Mouse (Mus musculus) lung, embryonic 14.5 days (tissue): Measurements from ENCODE around the gene Sigirr. TPM values are rescaled to one million over a fixed set of nuclear protein-coding genes. Genes with fewer than 3 reads are reported as not detected.

Experiments
- ATAC-seq: fragments of 200-750 bp; cut with Nextera tagmentation; 2 replicates; pipeline ENCODE4 v1.8.0; 2017; ENCODE audit warnings: mild to moderate bottlenecking, moderate TSS enrichment, moderate library complexity; ENCODE audit not compliant: insufficient read depth
- DNase-seq: peaks from one replicate; pipeline ENCODE4 v3.0.0-alpha.2; 2015
- H3K27ac ChIP-seq: fragments of 300-500 bp; sonication (generic); 2 replicates; pipeline ENCODE4 v1.5.1; 2014; ENCODE audit warnings: low read depth, mild to moderate bottlenecking, moderate library complexity
- H3K27me3 ChIP-seq: fragments of 300-500 bp; sonication (generic); 2 replicates; pipeline ENCODE4 v1.6.1; 2014; ENCODE audit warnings: low read length, control low read depth; ENCODE audit not compliant: insufficient read depth
- H3K36me3 ChIP-seq: fragments of 300-500 bp; sonication (generic); 2 replicates; pipeline ENCODE4 v1.6.1; 2014; ENCODE audit warnings: control low read depth; ENCODE audit not compliant: insufficient read depth
- H3K4me1 ChIP-seq: fragments of 300-500 bp; sonication (generic); 2 replicates; pipeline ENCODE4 v1.6.1; 2014; ENCODE audit warnings: antibody characterized with exemption, control low read depth; ENCODE audit not compliant: insufficient read depth
- H3K4me2 ChIP-seq: fragments of 300-500 bp; sonication (generic); 2 replicates; pipeline ENCODE4 v1.6.1; 2014; ENCODE audit warnings: mild to moderate bottlenecking
- H3K4me3 ChIP-seq: fragments of 300-500 bp; sonication (generic); 2 replicates; pipeline ENCODE4 v1.5.1; 2014; ENCODE audit warnings: low read depth, low read length
- H3K9ac ChIP-seq: fragments of 300-500 bp; sonication (generic); 2 replicates; pipeline ENCODE4 v1.6.1; 2014
- H3K9me3 ChIP-seq: fragments of 300-500 bp; sonication (generic); 2 replicates; pipeline ENCODE4 v1.6.1; 2016; ENCODE audit warnings: low read depth, low read length, control low read depth
- CTCF ChIP-seq: IDR thresholded peaks from 2 replicates; pipeline ENCODE4 v1.5.1; 2016; ENCODE audit warnings: antibody characterized with exemption, low read depth
- WGBS: fragments of 180-500 bp; shearing (Covaris S2); extraction: QIAGEN DNeasy Blood & Tissue Kit; methylation state at CpG from one replicate; pipeline ENCODE4 v1.1.7; 2014; 5-methylcytosine and 5-hydroxymethylcytosine counted together
- polyA plus RNA-seq: library from polyadenylated mRNA; unstranded; fragments of >200 nt; fragmentation: Nextera tagmentation; extraction: Ambion mirVana; gene quantifications from 2 replicates; pipeline ENCODE4 v1.2.1, GENCODE M21; 2014

Gene Sigirr
- polyA plus RNA-seq = 7.8 and 9.8 TPM in 2 replicates

DNA sequence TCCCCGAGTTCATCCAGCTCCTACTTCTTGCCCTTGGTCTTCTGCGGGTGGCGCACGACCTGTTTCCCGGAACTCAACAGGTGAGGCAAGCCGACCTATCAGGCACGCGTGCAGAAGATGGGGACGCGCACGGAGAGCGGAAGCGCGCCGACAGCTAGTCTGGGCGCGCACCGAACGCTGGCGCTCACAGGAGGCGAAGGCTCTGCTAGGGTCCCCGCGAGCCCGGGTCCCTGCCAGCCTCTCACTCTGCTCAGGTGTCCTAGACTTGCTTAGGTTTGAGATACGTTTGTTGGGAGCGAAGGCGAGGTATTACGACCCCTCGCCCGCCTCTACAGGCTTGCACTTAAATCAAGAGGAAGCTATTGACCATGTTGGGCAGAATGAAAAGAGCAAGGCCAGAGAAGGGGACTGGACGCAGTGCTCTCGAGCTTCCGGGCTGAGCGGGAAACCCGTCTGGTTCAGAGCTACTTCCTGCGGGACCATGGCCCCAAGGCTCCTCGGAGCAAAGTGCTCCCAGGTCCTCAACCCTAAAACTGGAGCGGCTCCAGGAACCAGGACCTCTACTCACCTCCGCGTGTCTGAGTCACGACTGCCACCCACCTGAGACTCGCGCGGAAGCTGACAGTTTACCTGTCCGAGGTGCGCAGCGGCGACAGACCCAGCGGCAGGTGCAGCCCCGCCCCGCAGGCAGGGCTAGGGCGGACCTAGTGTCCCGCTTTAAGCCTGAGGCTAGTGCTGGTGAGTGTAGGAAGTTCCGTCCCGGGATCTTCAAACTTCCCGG lies at the start of gene Sigirr:
Sigirr (minus strand) TSS at position 662 of the 781 bp plus-strand sequence.
- Histone ChIP-seq H3K36me3 (no peaks in the 10 kb centered on the region), H3K9ac (peak within 1 kb of the TSS; percentile 40), H3K4me1 (no peaks in the 10 kb centered on the region), H3K27me3 (peaks cover 16% of the 10 kb centered on the region), H3K4me2 (peak within 1 kb of the TSS; percentile 82), H3K9me3 (no peaks in the 10 kb centered on the region), H3K27ac (peak within 1 kb of the TSS; percentile 65), H3K4me3 (peak within 1 kb of the TSS; percentile 42)
- DNase-seq = peak; percentile 69
- no peak for TF ChIP-seq CTCF
- 1% methylated on average over 56 of the region's 56 CpGs for WGBS
- ATAC-seq = peak; percentile 70

DNA sequence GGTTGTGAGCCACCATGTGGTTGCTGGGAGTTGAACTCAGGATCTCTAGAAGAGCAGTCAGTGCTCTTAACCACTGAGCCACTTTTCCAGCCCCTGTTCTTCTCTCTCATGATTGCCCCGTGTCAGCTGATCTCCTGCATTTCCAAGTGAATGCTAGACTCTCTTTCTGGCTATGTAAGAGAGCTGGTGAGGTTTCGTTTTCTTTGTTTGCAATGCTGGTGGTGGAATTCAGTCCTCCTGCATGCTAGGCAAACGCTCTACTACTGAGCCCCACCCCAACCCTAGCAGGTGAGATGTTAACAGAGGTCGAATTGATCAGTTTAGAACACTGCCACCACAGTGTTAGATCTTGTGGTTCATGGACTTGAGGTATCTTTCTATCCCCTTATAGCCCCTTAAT lies 48.3 kb upstream of the Sigirr start:
- peaks cover 62% of the 10 kb centered on the region for H3K36me3 ChIP-seq
- 65% methylated on average over 4 of the region's 4 CpGs for WGBS

GRCm38 (mm10) chr7:141147044-141147443 lies 46.7 kb upstream of the Sigirr start:
- Histone ChIP-seq H3K9ac (no peak overlapping the region), H3K4me3 (no peak overlapping the region), H3K27me3 (no peaks in the 10 kb centered on the region), H3K27ac (no peak overlapping the region), H3K36me3 (peaks cover 60% of the 10 kb centered on the region), H3K9me3 (no peaks in the 10 kb centered on the region), H3K4me1 (no peaks in the 10 kb centered on the region), H3K4me2 (no peak overlapping the region)
- WGBS = 81% methylated on average over 6 of the region's 6 CpGs
- ATAC-seq = no peak
- no peak for TF ChIP-seq CTCF
- no peak for DNase-seq

More for the DNA sequence above, 48.3 kb upstream of the Sigirr start:
- H3K9ac ChIP-seq = no peak overlapping the region
- no peak overlapping the region for H3K4me3 ChIP-seq
- no peak overlapping the region for H3K27ac ChIP-seq
- no peaks in the 10 kb centered on the region for H3K27me3 ChIP-seq
- ATAC-seq = no peak
- H3K4me1 ChIP-seq = no peaks in the 10 kb centered on the region
- no peaks in the 10 kb centered on the region for H3K9me3 ChIP-seq
- no peak for TF ChIP-seq CTCF
- DNase-seq = no peak
- no peak overlapping the region for H3K4me2 ChIP-seq

DNA sequence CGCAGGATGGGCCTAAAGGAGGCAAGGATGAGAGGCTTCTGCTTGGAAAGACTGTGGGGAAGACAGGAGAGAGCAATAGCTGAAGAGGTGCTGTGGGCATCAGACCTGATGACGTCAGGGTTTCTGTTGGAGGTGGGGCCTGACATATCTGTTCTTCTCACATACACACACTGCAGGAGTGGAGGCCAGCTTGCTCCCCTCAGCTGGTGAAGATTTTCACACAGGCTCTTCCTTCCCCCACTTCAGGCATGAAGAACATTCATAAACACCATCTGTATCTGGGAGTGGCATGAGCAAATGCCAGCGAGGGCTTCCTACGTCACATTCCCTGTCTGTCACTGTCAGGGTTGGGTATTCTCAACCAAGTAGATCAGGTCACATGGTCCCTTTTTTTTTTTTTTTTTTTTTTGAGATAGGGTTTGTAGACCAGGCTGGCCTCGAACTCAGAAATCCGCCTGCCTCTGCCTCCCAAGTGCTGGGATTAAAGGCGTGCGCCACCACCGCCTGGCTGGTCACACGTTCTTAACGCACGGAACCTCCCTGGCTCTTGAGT lies 45.7 kb upstream of the Sigirr start:
- no peak for DNase-seq
- Histone ChIP-seq H3K9me3 (no peaks in the 10 kb centered on the region), H3K36me3 (peaks cover 55% of the 10 kb centered on the region), H3K27me3 (no peaks in the 10 kb centered on the region), H3K4me2 (no peak overlapping the region), H3K9ac (no peak overlapping the region), H3K4me3 (no peak overlapping the region), H3K27ac (no peak overlapping the region), H3K4me1 (no peaks in the 10 kb centered on the region)
- TF ChIP-seq CTCF = no peak
- 91% methylated on average over 12 of the region's 12 CpGs for WGBS
- 0 out of 2 replicates have a peak, but pooled peaks have one; percentile 31 for ATAC-seq

DNA sequence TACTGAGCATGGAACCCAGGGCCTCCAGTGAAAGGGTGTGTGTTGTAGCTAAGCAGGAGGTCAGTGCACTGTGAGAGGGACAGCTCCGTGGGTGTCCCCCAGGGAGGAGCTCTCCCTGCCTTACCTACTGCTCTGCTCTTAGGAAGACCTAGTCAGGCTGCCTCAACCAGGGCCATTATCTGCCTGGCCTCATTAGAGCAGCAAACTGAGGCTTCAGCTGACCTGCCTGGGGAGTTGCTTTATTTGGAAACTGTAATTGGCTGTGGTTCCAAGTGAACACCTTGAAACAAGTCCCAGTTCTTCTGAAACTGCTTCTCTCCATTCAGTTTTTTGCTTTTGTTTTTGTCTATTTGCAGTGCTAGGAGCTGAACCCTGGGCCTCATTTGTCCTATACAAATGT lies 45.0 kb upstream of the Sigirr start:
- no peak overlapping the region for H3K27ac ChIP-seq
- H3K9me3 ChIP-seq = no peaks in the 10 kb centered on the region
- no peak overlapping the region for H3K4me3 ChIP-seq
- TF ChIP-seq CTCF = no peak
- DNase-seq (no peak), ATAC-seq (no peak)
- no peak overlapping the region for H3K4me2 ChIP-seq
- H3K4me1 ChIP-seq = no peaks in the 10 kb centered on the region
- no peaks in the 10 kb centered on the region for H3K27me3 ChIP-seq
- H3K9ac ChIP-seq = no peak overlapping the region
- WGBS = 64% methylated on average over 1 of the region's 1 CpGs
- H3K36me3 ChIP-seq = peaks cover 48% of the 10 kb centered on the region

DNA sequence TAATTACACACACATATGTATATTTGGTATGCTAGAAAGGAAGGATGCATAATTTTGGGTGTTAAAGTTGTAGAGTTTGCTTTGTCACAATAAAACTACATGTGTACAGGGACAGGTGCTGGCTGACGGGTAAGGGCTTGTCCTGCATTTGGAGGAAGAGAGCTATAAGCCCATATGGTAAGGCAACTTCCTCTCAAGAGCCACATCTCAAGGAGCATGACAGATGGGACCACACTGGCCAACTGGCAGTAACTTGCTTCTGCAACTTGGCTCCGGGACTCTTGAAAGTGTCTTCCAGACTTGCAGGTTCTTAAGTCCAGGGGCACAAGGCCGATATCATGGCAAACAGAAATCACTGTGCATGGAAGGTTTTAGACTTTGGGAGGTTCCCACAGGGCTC lies 44.3 kb upstream of the Sigirr start:
- Histone ChIP-seq H3K9me3 (no peaks in the 10 kb centered on the region), H3K9ac (no peak overlapping the region), H3K4me3 (no peak overlapping the region), H3K4me2 (no peak overlapping the region), H3K27me3 (no peaks in the 10 kb centered on the region), H3K36me3 (peaks cover 48% of the 10 kb centered on the region), H3K27ac (no peak overlapping the region), H3K4me1 (no peaks in the 10 kb centered on the region)
- DNase-seq (no peak), ATAC-seq (no peak)
- 84% methylated on average over 3 of the region's 3 CpGs for WGBS
- TF ChIP-seq CTCF = no peak

DNA sequence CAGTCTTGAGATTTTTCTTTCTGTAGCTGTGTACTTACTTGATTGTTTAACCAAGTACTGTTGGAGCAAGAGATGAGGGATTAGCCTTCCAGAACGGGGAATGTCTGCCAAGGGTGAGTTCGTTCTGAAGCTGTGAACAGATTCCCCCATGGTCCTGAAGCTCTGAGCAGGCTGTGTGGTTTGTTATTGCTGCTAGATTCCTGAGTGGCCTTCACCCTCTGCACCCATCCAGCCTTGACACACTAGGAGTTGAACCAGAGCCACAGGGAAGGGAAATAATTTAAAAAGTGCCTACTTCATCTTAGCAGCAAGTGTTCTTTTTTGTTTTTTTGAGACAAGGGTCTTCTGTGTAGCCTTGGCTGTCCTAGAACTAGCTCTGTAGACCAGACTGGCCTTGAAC lies 43.5 kb upstream of the Sigirr start:
- Histone ChIP-seq H3K4me3 (no peak overlapping the region), H3K9me3 (no peaks in the 10 kb centered on the region), H3K4me2 (no peak overlapping the region), H3K27ac (no peak overlapping the region), H3K27me3 (no peaks in the 10 kb centered on the region), H3K36me3 (peaks cover 52% of the 10 kb centered on the region), H3K9ac (no peak overlapping the region), H3K4me1 (no peaks in the 10 kb centered on the region)
- DNase-seq (no peak), ATAC-seq (no peak)
- 67% methylated on average over 2 of the region's 2 CpGs for WGBS
- TF ChIP-seq CTCF = no peak
